Mouse (Mus musculus): ENCODE measurements around the gene Slc39a10.

Slc39a10 gene

GRCm38 (mm10) chr1:46892752-46893151, at the start of gene Slc39a10:
Slc39a10 (minus strand) TSS chr1:46892852.
- DNase-seq (ENCODE audit: low read depth, low spot score) = no peak

GRCm38 (mm10) chr1:46939295-46939694, 46.6 kb upstream of the Slc39a10 start:
- DNase-seq (ENCODE audit: low read depth, low spot score) = no peak

- DNase-seq (ENCODE audit: low read depth, low spot score) = no peak
These were observed 45.0 kb upstream of the Slc39a10 start for GRCm38 (mm10) chr1:46937641-46938040.

GRCm38 (mm10) chr1:46927104-46927503, 34.5 kb upstream of the Slc39a10 start:
- DNase-seq (ENCODE audit: low read depth, low spot score) = no peak

- DNase-seq (ENCODE audit: low read depth, low spot score) = no peak
These were observed 33.6 kb upstream of the Slc39a10 start for GRCm38 (mm10) chr1:46926239-46926638.

GRCm38 (mm10) chr1:46924992-46925391, 32.3 kb upstream of the Slc39a10 start:
- DNase-seq (ENCODE audit: low read depth, low spot score) = no peak

- DNase-seq (ENCODE audit: low read depth, low spot score) = no peak
These were observed 30.3 kb upstream of the Slc39a10 start for GRCm38 (mm10) chr1:46922904-46923303.

- DNase-seq (ENCODE audit: low read depth, low spot score) = no peak
These were observed 29.0 kb upstream of the Slc39a10 start for GRCm38 (mm10) chr1:46921630-46922029.

GRCm38 (mm10) chr1:46916237-46916636, 23.6 kb upstream of the Slc39a10 start:
- DNase-seq (ENCODE audit: low read depth, low spot score) = no peak

- no peak for DNase-seq (ENCODE audit: low read depth, low spot score)
These were observed 21.7 kb upstream of the Slc39a10 start for GRCm38 (mm10) chr1:46914349-46914748.

- no peak for DNase-seq (ENCODE audit: low read depth, low spot score)
These were observed 20.0 kb upstream of the Slc39a10 start for GRCm38 (mm10) chr1:46912506-46913156.

GRCm38 (mm10) chr1:46910154-46910553, 17.5 kb upstream of the Slc39a10 start:
- DNase-seq (ENCODE audit: low read depth, low spot score) = no peak

GRCm38 (mm10) chr1:46905706-46906105, 13.1 kb upstream of the Slc39a10 start:
- DNase-seq (ENCODE audit: low read depth, low spot score) = no peak

GRCm38 (mm10) chr1:46902102-46902683, 9.5 kb upstream of the Slc39a10 start:
- no peak for DNase-seq (ENCODE audit: low read depth, low spot score)

- DNase-seq (ENCODE audit: low read depth, low spot score) = no peak
These were observed 1.7 kb upstream of the Slc39a10 start for GRCm38 (mm10) chr1:46894281-46894842.

GRCm38 (mm10) chr1:46888726-46889125, 3.9 kb downstream of the Slc39a10 start:
- DNase-seq (ENCODE audit: low read depth, low spot score) = no peak

- DNase-seq (ENCODE audit: low read depth, low spot score) = no peak
These were observed 4.3 kb downstream of the Slc39a10 start for GRCm38 (mm10) chr1:46888324-46888723.

- no peak for DNase-seq (ENCODE audit: low read depth, low spot score)
These were observed 4.7 kb downstream of the Slc39a10 start for GRCm38 (mm10) chr1:46887908-46888307.

GRCm38 (mm10) chr1:46886091-46886490, 6.6 kb downstream of the Slc39a10 start:
- no peak for DNase-seq (ENCODE audit: low read depth, low spot score)

GRCm38 (mm10) chr1:46885231-46885630, 7.4 kb downstream of the Slc39a10 start:
- DNase-seq (ENCODE audit: low read depth, low spot score) = no peak

GRCm38 (mm10) chr1:46879951-46880350, 12.7 kb downstream of the Slc39a10 start:
- DNase-seq (ENCODE audit: low read depth, low spot score) = no peak

GRCm38 (mm10) chr1:46873770-46874169, 18.9 kb downstream of the Slc39a10 start:
- DNase-seq (ENCODE audit: low read depth, low spot score) = no peak

GRCm38 (mm10) chr1:46869788-46870187, 22.9 kb downstream of the Slc39a10 start:
- no peak for DNase-seq (ENCODE audit: low read depth, low spot score)
